Mouse (Mus musculus): Measurements from ENCODE around the gene Gnaz. TPM values are rescaled to one million over a fixed set of nuclear protein-coding genes. Genes with fewer than 3 reads are reported as not detected.
A peak's percentile ranks its signal among the peaks of the same experiment; 100 is the strongest.

The Gnaz gene
- polyA plus RNA-seq, 1 experiment = 0.44 TPM

- H3K4me3 ChIP-seq (ENCODE audit: insufficient read depth, low read length) = no peak overlapping the region
- H3K27ac ChIP-seq (ENCODE audit: insufficient read depth, low read length) = no peak overlapping the region
- H3K4me1 ChIP-seq (ENCODE audit: control insufficient read depth, insufficient read depth, low read length) = no peaks in the 10 kb centered on the region; the same call in 1 of the 2 replicates
- TF ChIP-seq POLR2A (IDR thresholded peaks at IDR 0.05; ENCODE audit: low read depth, low read length) (no peak), CTCF (IDR thresholded peaks at IDR 0.05; ENCODE audit: borderline replicate concordance, insufficient read depth, low read length) (no peak)
Observed at GRCm38 (mm10) chr10:75056255-75056654, 89.3 kb downstream of the Gnaz start.

DNA sequence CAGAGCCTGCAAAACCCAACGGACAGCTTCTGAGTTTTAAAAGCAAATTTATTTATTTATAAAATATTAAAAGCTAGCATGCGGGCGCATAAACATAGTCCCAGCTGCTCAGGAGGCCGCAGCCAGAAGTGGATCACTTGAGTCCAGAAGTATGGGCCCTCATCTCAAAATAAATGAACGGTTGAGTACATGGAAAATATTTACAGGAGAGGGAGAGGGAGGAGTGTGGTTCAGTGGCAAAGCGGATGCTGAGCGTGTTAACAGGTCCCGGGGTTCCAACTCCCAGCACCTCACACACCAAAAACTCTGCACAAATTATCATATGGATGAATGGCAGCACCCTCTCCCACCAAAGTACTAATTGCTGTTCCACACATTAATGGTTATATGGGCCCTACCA, 91.4 kb downstream of the Gnaz start:
- no peak overlapping the region for H3K27ac ChIP-seq (ENCODE audit: insufficient read depth, low read length)
- H3K4me1 ChIP-seq (ENCODE audit: control insufficient read depth, insufficient read depth, low read length) = peaks cover 6% of the 10 kb centered on the region; the same call in 1 of the 2 replicates
- TF ChIP-seq CTCF (IDR thresholded peaks at IDR 0.05; ENCODE audit: borderline replicate concordance, insufficient read depth, low read length) (no peak), POLR2A (IDR thresholded peaks at IDR 0.05; ENCODE audit: low read depth, low read length) (no peak)
- no peak overlapping the region for H3K4me3 ChIP-seq (ENCODE audit: insufficient read depth, low read length)

DNA sequence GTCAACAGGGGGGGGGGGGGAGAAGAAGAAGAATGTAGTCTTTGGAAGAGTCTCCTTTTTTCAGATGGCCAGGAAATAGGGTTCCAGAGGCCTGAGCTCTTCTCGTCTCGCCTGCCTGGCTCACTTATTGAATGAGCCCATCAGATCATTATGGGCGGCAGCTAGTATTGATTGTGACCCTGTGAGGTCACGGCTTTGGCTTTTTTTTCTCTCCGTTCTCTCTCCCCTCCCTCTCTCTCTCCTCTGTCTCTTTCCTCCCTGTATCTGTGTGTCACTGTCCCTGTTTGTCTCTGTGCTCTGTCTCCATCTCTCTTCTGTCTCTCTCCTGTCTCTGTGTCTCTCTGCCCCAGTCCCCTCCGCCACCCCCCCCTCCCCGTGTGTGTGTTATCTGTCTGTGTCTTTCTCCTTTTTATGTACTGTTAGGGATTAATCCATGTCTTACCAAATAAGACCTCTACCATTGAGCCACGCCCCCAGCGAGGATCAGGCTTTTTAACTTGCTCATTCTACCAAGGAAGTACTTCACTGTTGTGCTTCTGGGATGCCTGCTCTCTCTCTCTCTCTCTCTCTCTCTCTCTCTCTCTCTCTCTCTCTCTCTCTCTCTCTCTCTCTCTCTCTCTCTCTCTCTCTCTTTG, 91.9 kb downstream of the Gnaz start:
- no peak overlapping the region for H3K4me3 ChIP-seq (ENCODE audit: insufficient read depth, low read length)
- H3K27ac ChIP-seq (ENCODE audit: insufficient read depth, low read length) = no peak overlapping the region

GRCm38 (mm10) chr10:75059396-75059795, 92.4 kb downstream of the Gnaz start:
- Histone ChIP-seq H3K4me1 (ENCODE audit: control insufficient read depth, insufficient read depth, low read length) (peaks cover 9% of the 10 kb centered on the region), H3K4me3 (ENCODE audit: insufficient read depth, low read length) (no peak overlapping the region), H3K27ac (ENCODE audit: insufficient read depth, low read length) (no peak overlapping the region)
- peak; percentile 75 for TF ChIP-seq CTCF (IDR thresholded peaks at IDR 0.05; ENCODE audit: borderline replicate concordance, insufficient read depth, low read length)
- TF ChIP-seq POLR2A (IDR thresholded peaks at IDR 0.05; ENCODE audit: low read depth, low read length) = no peak

More for the DNA sequence above, 91.9 kb downstream of the Gnaz start:
- peaks cover 9% of the 10 kb centered on the region for H3K4me1 ChIP-seq (ENCODE audit: control insufficient read depth, insufficient read depth, low read length)
- TF ChIP-seq POLR2A (IDR thresholded peaks at IDR 0.05; ENCODE audit: low read depth, low read length) (no peak), CTCF (IDR thresholded peaks at IDR 0.05; ENCODE audit: borderline replicate concordance, insufficient read depth, low read length) (no peak)

DNA sequence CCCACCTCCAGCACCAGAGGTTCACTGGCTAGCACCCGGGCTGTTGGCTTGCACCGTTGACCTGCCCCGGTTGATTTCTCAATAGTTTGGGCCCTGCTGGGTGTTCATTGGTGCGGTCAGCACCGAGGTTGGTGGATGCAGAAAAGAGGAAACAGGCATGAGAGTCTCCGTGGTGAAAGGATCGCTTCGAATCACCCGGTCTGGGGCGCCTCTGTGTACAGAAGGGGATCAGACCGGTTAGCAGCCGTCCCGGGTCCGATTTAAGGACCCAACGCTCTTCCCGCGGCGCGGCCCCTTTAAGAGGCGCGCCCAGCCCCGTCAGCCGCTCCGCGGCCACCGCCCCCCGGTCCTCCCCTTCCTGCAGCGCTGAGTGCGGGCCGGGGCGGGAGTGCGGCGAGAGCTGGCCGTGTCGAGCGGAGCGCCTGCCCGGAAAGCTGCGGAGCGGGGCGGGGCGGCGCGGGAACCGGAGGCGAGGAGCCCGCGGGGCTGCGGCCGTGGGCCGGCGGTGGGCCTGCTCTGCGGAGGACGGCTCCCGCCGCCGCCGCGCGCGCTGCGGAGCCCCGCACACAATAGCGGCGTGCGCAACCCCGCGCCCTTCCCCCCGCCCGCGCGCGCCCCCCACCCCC, 93.4 kb downstream of the Gnaz start, which contains the start of gene Bcr:
TSS of gene Bcr (plus strand) at position 376 of the 626 bp plus-strand sequence.
- H3K27ac ChIP-seq (ENCODE audit: insufficient read depth, low read length) = no peak within 1 kb of the TSS
- TF ChIP-seq POLR2A (IDR thresholded peaks at IDR 0.05; ENCODE audit: low read depth, low read length) (peak; percentile 78), CTCF (IDR thresholded peaks at IDR 0.05; ENCODE audit: borderline replicate concordance, insufficient read depth, low read length) (no peak)
- peak within 1 kb of the TSS; percentile 82 for H3K4me3 ChIP-seq (ENCODE audit: insufficient read depth, low read length)
- H3K4me1 ChIP-seq (ENCODE audit: control insufficient read depth, insufficient read depth, low read length) = peaks cover 9% of the 10 kb centered on the region

DNA sequence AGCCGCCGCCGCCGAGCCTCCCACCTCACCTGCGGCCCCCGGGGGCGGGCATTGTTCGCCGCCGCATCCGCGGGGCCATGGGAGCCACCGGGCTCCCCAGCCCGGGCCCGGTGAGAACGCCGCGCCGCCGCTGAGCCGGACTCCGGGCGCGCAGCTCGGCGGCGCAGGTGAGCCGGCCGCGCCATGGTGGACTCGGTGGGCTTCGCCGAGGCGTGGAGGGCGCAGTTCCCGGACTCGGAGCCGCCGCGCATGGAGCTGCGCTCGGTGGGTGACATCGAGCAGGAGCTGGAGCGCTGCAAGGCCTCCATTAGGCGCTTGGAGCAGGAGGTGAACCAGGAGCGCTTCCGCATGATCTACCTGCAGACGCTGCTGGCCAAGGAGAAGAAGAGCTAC, 93.9 kb downstream of the Gnaz start:
- Histone ChIP-seq H3K4me1 (ENCODE audit: control insufficient read depth, insufficient read depth, low read length) (peaks cover 9% of the 10 kb centered on the region), H3K4me3 (ENCODE audit: insufficient read depth, low read length) (peak overlapping the region; percentile 82), H3K27ac (ENCODE audit: insufficient read depth, low read length) (no peak overlapping the region)
- TF ChIP-seq POLR2A (IDR thresholded peaks at IDR 0.05; ENCODE audit: low read depth, low read length) = no peak
- TF ChIP-seq CTCF (IDR thresholded peaks at IDR 0.05; ENCODE audit: borderline replicate concordance, insufficient read depth, low read length) = no peak

DNA sequence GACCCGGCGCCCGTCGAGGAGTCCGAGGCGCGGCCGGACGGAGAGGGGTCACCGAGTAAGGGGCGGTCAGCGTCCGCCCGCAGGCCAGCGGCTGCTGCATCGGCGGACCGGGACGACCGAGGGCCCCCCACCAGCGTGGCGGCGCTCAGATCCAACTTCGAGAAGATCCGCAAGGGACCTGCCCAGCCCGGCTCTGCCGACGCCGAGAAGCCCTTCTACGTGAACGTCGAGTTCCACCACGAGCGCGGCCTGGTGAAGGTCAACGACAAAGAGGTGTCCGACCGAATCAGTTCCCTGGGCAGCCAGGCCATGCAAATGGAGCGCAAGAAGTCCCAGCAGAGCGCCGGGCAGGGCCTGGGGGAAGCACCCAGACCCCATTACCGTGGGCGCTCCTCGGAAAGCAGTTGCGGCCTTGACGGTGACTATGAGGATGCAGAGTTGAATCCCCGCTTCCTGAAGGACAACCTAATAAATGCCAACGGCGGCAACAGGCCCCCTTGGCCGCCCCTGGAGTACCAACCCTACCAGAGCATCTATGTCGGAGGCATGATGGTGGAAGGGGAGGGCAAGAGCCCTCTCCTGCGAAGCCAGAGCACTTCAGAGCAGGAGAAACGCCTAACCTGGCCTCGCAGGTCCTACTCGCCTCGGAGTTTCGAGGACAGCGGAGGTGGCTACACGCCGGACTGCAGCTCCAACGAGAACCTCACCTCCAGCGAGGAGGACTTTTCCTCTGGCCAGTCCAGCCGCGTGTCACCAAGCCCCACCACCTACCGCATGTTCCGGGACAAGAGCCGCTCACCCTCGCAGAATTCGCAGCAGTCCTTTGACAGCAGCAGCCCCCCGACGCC, 94.6 kb downstream of the Gnaz start:
- Histone ChIP-seq H3K4me3 (ENCODE audit: insufficient read depth, low read length) (peak overlapping the region; percentile 82), H3K4me1 (ENCODE audit: control insufficient read depth, insufficient read depth, low read length) (peaks cover 9% of the 10 kb centered on the region), H3K27ac (ENCODE audit: insufficient read depth, low read length) (no peak overlapping the region)
- no peak for TF ChIP-seq POLR2A (IDR thresholded peaks at IDR 0.05; ENCODE audit: low read depth, low read length)
- no peak for TF ChIP-seq CTCF (IDR thresholded peaks at IDR 0.05; ENCODE audit: borderline replicate concordance, insufficient read depth, low read length)

- peaks cover 12% of the 10 kb centered on the region for H3K4me1 ChIP-seq (ENCODE audit: control insufficient read depth, insufficient read depth, low read length)
- H3K4me3 ChIP-seq (ENCODE audit: insufficient read depth, low read length) = peak overlapping the region; percentile 82
- TF ChIP-seq POLR2A (IDR thresholded peaks at IDR 0.05; ENCODE audit: low read depth, low read length) (no peak), CTCF (IDR thresholded peaks at IDR 0.05; ENCODE audit: borderline replicate concordance, insufficient read depth, low read length) (no peak)
- H3K27ac ChIP-seq (ENCODE audit: insufficient read depth, low read length) = no peak overlapping the region
Observed at GRCm38 (mm10) chr10:75062189-75062561, 95.2 kb downstream of the Gnaz start.

GRCm38 (mm10) chr10:75062621-75063020, 95.6 kb downstream of the Gnaz start:
- H3K4me3 ChIP-seq (ENCODE audit: insufficient read depth, low read length) = peak overlapping the region; percentile 82
- TF ChIP-seq POLR2A (IDR thresholded peaks at IDR 0.05; ENCODE audit: low read depth, low read length) (no peak), CTCF (IDR thresholded peaks at IDR 0.05; ENCODE audit: borderline replicate concordance, insufficient read depth, low read length) (no peak)
- peaks cover 12% of the 10 kb centered on the region for H3K4me1 ChIP-seq (ENCODE audit: control insufficient read depth, insufficient read depth, low read length)
- H3K27ac ChIP-seq (ENCODE audit: insufficient read depth, low read length) = no peak overlapping the region

Data from embryonic fibroblast, embryonic 13.5 days (primary cell).